Mouse (Mus musculus): ENCODE data around the gene Lypd3.
"Not testable (repeated sequence)": the region's sequence is repeated elsewhere in the genome, so short reads cannot be mapped to it uniquely, and the experiment has no call there.

Lypd3 gene

GRCm38 (mm10) chr7:24611709-24612108 lies 24.6 kb upstream of the Lypd3 start:
- CTCF ChIA-PET = interaction anchor here (0.6 to 2.0 kb wide), 3 partner anchors 10 to 171 kb away, joined by 4 to 6 read pairs (median 4); no protein-coding TSS in a partner anchor

DNA sequence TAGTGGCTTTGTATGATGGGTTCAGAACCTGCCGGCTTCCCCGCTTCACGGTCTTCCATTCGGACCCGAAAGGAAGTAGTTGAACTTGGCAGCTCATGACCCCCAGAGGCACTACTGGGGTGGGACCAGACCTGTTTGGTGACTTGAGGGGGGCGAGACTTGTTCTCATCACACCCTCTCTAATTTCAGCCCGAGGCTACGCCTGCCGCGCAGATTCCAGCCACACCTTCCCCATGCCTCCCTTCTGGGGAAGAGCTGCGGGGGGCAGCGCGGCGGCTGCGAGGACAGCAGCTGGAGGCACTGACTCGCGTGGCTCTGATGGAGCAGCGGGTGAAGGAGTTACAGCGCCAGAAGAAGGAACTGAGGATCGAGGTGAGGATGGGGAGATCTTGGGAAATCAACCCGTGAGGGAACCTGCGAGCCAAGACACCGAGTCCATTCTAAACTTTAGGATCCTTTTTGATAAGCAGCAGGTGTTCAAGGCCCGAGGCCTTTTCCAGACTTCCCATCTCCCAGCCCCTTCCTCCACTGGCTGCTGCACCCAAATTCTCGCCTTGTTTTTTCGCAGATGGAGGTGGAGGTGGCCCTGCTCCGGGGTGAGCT lies 23.9 kb upstream of the Lypd3 start:
- CTCF ChIA-PET = interaction anchor here (0.7 to 2.0 kb wide), 2 partner anchors 11 to 50 kb away, joined by 4 to 6 read pairs; no protein-coding TSS in a partner anchor

DNA sequence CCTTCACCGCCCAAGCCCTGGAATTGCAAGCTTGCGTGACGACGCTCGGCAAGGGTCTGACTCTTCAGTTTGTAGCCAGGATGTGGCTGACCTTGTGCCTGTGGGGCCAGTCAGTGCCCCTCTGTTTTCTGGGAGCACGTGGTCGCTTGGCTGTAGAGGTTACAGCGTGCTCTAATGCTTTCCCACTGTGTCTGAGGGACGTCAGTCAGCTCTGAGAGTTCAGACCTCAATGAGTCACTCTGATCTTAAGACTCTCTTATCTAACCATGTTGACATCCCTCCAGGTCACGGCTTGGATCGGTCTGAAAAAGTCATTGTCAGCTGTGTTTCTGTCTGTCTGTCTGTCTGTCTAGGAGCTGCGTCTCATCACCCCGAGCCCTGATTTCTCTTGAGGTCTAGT lies 21.5 kb upstream of the Lypd3 start:
- CTCF ChIA-PET = interaction anchor here (0.6 kb wide), 2 partner anchors 10 to 350 kb away, joined by 4 to 9 read pairs; no protein-coding TSS in a partner anchor

DNA sequence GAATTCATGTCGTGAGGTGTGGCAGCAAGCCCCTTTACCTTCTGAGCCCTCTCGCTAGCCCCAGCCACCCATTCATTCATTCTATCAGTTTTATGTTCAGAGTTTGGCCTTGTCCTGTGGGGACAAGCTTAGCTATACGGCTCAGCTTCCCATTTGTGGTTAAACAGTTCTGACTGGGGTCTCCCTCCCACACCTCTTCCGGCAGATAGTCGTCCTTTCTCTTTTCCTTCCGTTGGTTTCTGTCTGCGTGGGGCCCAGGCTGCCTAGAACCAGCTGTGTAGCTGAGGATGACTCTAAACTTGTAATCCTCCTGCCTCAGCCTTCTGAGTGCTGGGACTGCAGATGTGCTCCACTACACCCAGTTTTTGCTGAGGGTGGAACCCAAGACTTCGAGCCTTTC lies 18.6 kb upstream of the Lypd3 start:
- CTCF ChIA-PET = no interaction called here

DNA sequence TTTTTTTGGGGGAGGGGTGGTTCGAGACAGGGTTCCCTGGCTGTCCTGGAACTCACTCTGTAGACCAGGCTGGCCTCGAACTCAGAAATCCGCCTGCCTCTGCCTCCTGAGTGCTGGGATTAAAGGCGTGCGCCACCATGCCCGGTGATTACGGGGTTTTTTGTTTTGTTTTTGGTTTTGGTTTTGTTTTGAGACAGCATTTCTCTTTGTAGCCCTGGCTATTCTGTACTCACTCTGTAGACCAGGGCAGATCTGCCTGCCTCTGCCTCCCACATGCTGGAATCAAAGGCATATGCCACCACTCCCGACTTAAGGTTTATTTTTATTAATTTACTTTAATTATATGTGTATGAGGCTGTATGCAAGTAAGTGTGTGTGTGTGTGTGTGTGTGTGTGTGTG lies 18.0 kb upstream of the Lypd3 start:
- CTCF ChIA-PET = not testable (repeated sequence)

DNA sequence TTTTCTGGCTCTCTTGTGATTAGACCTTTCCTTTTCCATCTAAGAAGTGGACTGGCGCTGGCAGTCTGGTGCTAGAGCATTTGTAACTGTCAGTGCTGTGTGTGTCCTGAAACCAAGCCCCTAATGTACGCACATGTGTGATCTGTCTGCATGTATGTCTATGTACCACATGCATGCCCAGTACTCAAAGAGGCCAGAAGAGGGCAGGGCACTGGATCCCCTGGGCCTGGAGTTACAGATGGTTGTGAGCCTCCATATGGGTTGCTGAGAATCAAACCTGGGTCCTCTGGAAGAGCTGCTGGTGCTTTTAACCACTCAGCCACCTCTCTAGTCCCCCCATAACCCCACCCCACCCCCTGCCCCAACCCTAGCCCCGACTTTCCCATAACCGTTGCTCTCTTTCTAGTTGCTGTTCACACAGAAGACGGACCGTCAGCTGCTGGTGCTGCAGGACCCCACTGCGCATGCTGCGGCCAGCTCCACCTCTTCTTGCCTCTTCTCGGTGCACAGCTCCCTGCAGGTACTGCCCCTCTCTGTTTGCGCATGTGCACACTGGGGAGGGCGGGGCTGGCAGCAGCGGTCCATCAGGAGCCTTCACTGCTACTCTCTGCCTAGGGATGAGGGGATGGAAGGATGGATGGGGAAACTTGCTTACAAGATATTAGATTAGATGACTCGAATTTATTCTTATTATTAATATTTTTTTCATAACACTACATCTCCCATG lies 16.5 kb upstream of the Lypd3 start:
- CTCF ChIA-PET = no interaction called here

- CTCF ChIA-PET = no interaction called here
Measured at GRCm38 (mm10) chr7:24621193-24621592, 15.2 kb upstream of the Lypd3 start.

GRCm38 (mm10) chr7:24622967-24623366 lies 13.4 kb upstream of the Lypd3 start:
- CTCF ChIA-PET = interaction anchor here (1.0 kb wide), 1 partner anchor 20 kb away, joined by 4 read pairs; no protein-coding TSS in a partner anchor

- CTCF ChIA-PET = no interaction called here
Measured at GRCm38 (mm10) chr7:24628685-24629610, 7.4 kb upstream of the Lypd3 start.

DNA sequence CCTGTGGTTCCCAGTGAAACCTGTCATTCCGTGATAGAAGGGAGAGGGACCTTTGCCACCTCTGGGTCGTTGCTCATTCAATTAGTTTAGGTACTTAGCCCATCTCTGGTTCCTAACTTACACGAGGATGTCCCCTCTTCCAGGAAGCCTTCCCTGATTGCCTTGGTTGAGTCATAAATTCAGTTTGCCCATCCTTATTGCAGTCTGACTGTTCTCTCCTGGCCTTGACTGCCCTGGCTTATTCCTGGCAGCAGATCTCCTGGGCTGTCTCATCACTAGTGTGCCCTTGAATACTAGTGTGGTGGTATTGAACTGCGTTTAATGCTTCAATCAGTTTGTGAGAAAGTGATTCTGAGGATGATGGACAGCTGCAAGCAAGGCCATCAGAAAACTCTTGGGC lies 6.7 kb upstream of the Lypd3 start:
- CTCF ChIA-PET = no interaction called here

DNA sequence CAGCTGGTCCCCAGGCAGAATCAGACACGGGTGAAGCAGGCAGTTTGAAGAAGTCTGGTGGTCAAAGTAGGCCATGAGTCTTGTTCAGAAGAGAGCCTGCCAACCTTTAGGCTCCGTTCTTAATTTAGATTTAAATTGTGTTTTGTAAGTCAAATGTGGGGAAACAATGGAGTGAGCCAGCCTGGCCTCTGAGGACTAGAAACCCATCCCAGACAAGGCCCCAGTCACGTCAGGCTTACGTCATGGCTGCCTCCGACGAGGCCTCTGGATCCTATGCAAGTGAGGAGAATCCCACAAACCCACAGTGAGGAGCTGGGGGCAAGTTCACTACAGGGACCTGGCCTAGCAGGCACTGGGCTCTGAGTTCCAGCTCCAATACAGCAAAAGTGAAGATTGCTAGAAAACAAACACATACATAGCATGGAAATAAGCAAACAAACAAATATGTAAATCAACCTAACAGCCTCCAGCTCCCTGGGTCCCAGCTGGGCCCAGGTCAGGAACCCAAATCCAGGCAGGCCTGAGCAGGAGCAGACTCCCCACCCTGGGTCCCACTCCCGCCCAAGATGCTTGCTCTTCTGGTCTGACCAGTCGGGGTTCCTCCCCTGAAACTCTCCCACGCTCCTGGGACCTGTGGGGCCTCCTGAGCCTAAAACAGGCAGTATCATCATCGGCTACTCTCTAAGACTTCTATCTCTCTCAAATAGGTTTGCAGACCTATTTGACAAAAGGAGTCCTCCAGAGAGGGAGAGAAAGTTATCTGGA lies 6.1 kb upstream of the Lypd3 start:
- CTCF ChIA-PET = no interaction called here

GRCm38 (mm10) chr7:24637046-24637445 lies 696 bp downstream of the Lypd3 start:
- CTCF ChIA-PET = no interaction called here

DNA sequence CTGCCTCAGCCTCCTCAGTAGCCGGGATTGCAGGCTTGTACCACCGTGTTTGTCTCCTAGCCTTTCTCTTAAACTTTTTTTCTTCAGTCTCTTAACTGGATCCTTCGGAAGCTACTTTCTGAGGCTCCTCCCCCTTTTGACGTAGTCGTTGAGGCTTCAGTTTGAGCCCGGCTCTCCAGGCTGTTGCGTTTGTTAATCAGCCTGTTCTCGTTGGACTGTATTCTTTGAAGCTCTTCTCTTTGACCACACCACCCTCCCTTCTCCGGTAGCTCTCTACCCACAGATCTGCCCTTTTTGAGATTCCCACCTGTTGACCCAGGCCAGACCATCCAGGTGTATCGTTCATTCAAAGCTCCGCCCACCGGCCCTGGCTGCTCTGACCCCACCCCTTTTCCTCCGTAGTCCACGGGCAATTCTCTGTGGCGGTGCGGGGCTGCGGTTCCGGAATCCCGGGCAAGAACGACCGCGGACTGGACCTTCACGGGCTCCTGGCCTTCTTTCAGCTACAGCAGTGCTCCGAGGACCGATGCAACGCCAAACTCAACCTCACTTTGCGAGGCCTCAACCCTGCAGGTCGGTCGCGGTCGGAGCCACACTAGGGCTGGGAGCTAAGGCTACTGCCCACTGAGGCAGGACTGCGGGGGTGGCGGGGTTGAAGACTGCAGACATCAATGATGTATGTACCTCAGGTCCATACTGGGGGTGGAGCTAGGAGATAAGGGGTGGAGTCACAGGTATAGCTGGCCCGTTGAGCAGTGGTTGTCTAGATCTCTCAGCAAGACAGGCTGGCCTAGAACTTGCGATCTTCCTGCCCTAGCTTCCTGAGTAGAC lies 1.9 kb downstream of the Lypd3 start:
- CTCF ChIA-PET = no interaction called here

DNA sequence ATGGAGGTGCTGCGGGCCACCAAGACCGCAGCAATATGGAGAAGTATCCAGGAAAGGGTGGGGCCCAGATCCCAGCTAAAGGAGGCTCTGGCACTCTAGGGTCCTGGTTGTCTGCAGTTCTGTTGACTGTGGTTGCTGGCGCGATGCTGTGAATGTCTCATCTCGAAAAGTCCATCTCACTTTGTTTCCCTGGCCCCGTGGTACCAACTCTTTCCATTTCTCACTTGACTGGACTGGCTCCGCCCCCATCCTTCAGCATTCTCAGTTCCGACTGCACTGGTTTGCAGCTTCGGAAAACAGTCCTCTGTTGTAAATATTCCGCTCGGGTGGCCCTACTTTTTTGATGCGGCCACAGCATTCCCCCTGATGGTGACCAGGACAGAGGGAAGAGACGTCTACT lies 4.1 kb downstream of the Lypd3 start:
- CTCF ChIA-PET = no interaction called here

GRCm38 (mm10) chr7:24642491-24642890 lies 6.1 kb downstream of the Lypd3 start:
- CTCF ChIA-PET = interaction anchor here (1.0 to 1.9 kb wide), 4 partner anchors 20 to 170 kb away, joined by 3 to 8 read pairs (median 4); no protein-coding TSS in a partner anchor

GRCm38 (mm10) chr7:24644492-24644891 lies 8.1 kb downstream of the Lypd3 start:
- CTCF ChIA-PET = interaction anchor here (0.6 kb wide), 1 partner anchor 190 kb away, joined by 3 read pairs; no protein-coding TSS in a partner anchor

DNA sequence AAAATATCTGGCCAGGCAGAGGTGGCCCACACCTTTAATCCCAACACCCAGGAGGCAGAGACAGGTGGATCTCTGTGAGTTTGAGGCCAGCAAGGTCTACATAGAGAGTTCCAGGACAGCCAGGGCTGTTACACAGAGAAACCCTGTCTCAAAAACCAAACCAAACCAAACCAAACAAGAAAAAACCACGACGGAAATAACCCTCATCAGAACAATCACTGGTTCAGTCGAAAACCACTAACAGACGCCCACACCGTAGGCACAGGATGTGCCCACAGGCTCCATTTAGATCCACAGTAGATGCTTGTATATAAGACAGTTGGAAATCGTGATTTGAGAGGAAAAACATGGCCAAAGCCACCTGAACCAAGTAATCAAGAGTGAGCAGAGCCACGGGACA lies 8.6 kb downstream of the Lypd3 start:
- CTCF ChIA-PET = no interaction called here

- CTCF ChIA-PET = interaction anchor here (1.1 kb wide), 1 partner anchor 16 kb away, joined by 3 read pairs; no protein-coding TSS in a partner anchor
Measured at GRCm38 (mm10) chr7:24646486-24646885, 10.1 kb downstream of the Lypd3 start.

DNA sequence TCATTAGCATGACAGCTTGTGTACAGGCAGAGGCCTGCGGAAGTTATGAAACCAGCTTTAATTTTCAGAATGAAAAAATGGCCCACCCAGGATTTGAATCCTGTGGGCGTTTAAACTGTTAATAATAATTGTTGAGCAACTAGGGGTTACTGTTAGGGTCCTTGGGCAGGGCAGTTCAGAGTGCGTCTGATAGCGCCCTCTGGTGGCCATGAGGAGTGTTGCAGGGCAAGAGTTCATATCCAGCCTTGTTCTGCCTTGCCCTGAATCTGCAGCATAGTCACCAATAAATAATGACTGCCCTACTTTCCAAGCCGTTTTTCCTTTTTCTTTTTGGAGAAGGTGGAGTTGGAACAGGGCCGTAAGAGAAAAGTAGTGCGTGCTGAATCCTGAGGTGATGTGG lies 17.3 kb downstream of the Lypd3 start:
- CTCF ChIA-PET = interaction anchor here (0.5 to 2.6 kb wide), 3 partner anchors 49 to 54 kb away, joined by 3 to 9 read pairs (median 5); no protein-coding TSS in a partner anchor

DNA sequence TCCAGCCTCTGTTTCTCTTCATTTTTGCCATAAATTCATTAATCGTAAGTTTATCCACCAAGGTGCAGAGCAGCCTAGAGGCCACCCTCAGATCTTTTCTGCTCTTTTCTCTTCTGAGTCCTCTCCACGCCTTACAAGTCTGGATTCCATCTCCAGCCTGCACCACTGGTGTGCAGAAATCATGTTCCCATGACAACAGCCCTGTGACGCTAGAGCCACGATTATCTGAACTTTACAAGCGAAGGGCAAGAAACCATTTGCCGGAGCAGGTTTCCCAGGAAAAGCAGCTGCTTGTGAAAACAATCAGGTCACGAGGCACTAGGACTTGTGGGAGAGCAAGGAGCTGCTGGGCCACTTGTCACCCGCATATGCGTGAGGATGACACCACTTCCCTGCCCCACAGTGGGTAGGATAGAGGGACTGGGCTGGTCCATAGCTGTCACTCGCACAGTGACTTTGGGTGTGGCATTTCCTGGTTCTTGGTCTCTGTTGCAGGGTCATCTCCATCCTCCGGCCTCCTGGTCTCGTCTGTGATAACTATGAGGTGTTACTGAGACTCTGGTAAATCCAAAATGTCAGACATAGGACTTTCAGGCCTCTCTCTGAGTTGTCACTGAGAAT lies 23.5 kb downstream of the Lypd3 start:
- CTCF ChIA-PET = no interaction called here

Data from spleen, embryonic (tissue).